Mouse (Mus musculus) lung, adult 2 months (tissue): ENCODE results near the gene Msi1. TPM values are rescaled to one million over a fixed set of nuclear protein-coding genes. Genes with fewer than 3 reads are reported as not detected.

Experiments
- DNase-seq: peaks from one replicate; pipeline ENCODE4 v3.0.0; 2022
- H3K4me1 ChIP-seq: fragments of 200-500 bp; 2 replicates; pipeline ENCODE4 v1.6.1; 2011; ENCODE audit warnings: low read length; ENCODE audit not compliant: control insufficient read depth, insufficient read depth
- H3K4me3 ChIP-seq: fragments of 200-500 bp; replicated peaks from 2 replicates; pipeline ENCODE3; 2011; ENCODE audit warnings: low read depth, mild to moderate bottlenecking, control low read depth, low read length; ENCODE audit errors: extremely low read depth
- CTCF ChIP-seq: fragments of 200-500 bp; IDR thresholded peaks from 2 replicates; pipeline ENCODE4 v1.5.1; 2011; ENCODE audit warnings: mild to moderate bottlenecking, low read length, control low read depth; ENCODE audit not compliant: insufficient read depth
- POLR2A ChIP-seq: fragments of 200-500 bp; IDR thresholded peaks from 2 replicates; pipeline ENCODE4 v1.6.1; 2011; ENCODE audit warnings: low read depth, mild to moderate bottlenecking, control low read depth, low read length, borderline replicate concordance; ENCODE audit errors: extremely low read depth
- WGBS: fragments of 180-500 bp; shearing (Covaris S2); methylation state at CpG from one replicate; pipeline ENCODE4 v1.1.7; 2018; 5-methylcytosine and 5-hydroxymethylcytosine counted together
- polyA plus RNA-seq: library from polyadenylated mRNA; depleted of rRNA; stranded (reverse); fragments of >200 nt; gene quantifications from 2 replicates; pipeline ENCODE4 v1.2.3, GENCODE M21; 2012; rRNA removed

Msi1 gene
- polyA plus RNA-seq, 1 experiment, result 1.9 TPM

- H3K4me1 ChIP-seq, result no peaks in the 10 kb centered on the region; the same call in 1 of the 2 replicates
- no peak for DNase-seq
- no peak overlapping the region for H3K4me3 ChIP-seq
- TF ChIP-seq CTCF (no peak), POLR2A (no peak)
- WGBS, result 56% methylated on average over 9 of the region's 9 CpGs
Observed at GRCm38 (mm10) chr5:115498307-115499240, 69.2 kb downstream of the Msi1 start.

GRCm38 (mm10) chr5:115500383-115500935 is 71.1 kb downstream of the Msi1 start:
- Histone ChIP-seq H3K4me1 (no peaks in the 10 kb centered on the region), H3K4me3 (no peak overlapping the region)
- DNase-seq, result no peak
- no peak for TF ChIP-seq POLR2A
- WGBS, result 58% methylated on average over 12 of the region's 12 CpGs

- DNase-seq, result no peak
- 59% methylated on average over 12 of the region's 12 CpGs for WGBS
- no peak overlapping the region for H3K4me3 ChIP-seq
- TF ChIP-seq POLR2A (no peak), CTCF (no peak)
- 0 out of 2 replicates have a peak, but pooled peaks cover 4% of the 10 kb centered on the region for H3K4me1 ChIP-seq
Observed at GRCm38 (mm10) chr5:115503035-115503434, 73.6 kb downstream of the Msi1 start.

Other genes starting within 250 kb of the Msi1 start
- gene Cabp1, start 235.2 kb upstream of the Msi1 start, polyA plus RNA-seq, result 3.2 and 6.9 TPM in 2 replicates
- 51.5 and 55.4 TPM in 2 replicates for gene Pop5, start 193.8 kb upstream of the Msi1 start, polyA plus RNA-seq
- gene Rnf10, start 156.7 kb upstream of the Msi1 start, polyA plus RNA-seq, result 133 and 160 TPM in 2 replicates
- gene Coq5, start 149.9 kb upstream of the Msi1 start, polyA plus RNA-seq, result 7.7 and 11.5 TPM in 2 replicates
- 314 and 332 TPM in 2 replicates for gene Dynll1, start 128.6 kb upstream of the Msi1 start, polyA plus RNA-seq
- 46.0 and 49.0 TPM in 2 replicates for gene Srsf9, start 102.4 kb upstream of the Msi1 start, polyA plus RNA-seq
- 11.3 and 12.0 TPM in 2 replicates for gene Gatc, start 88.4 kb upstream of the Msi1 start, polyA plus RNA-seq
- 9.2 and 10.8 TPM in 2 replicates for gene Triap1, start 88.4 kb upstream of the Msi1 start, polyA plus RNA-seq
- gene Cox6a1, start 80.6 kb upstream of the Msi1 start, polyA plus RNA-seq, result 2,050 and 2,118 TPM in 2 replicates
- 38.0 and 46.8 TPM in 2 replicates for gene Pla2g1b, start 36.7 kb downstream of the Msi1 start, polyA plus RNA-seq
- gene Sirt4, start 55.1 kb downstream of the Msi1 start, polyA plus RNA-seq, result 36.5 and 38.3 TPM in 2 replicates
- 214 and 226 TPM in 2 replicates for gene Pxn, start 77.1 kb downstream of the Msi1 start, polyA plus RNA-seq
- gene Rplp0, start 129.9 kb downstream of the Msi1 start, polyA plus RNA-seq, result 1,185 and 1,411 TPM in 2 replicates
- gene Gcn1l1, start 135.7 kb downstream of the Msi1 start, polyA plus RNA-seq, result 36.8 and 52.8 TPM in 2 replicates
- gene Rab35, start 202.3 kb downstream of the Msi1 start, polyA plus RNA-seq, result 62.3 and 70.3 TPM in 2 replicates